Mouse (Mus musculus) cerebellum, postnatal 4 days (tissue): ENCODE data around the gene Mocs2.

Experiments
- DNase-seq, 2 experiments: peaks; one replicate each; pipeline ENCODE4 v3.0.0; 2022; ENCODE audit warnings: low spot score in 2 of 2, mixed read lengths in 1 of 2

Mocs2 gene

DNA sequence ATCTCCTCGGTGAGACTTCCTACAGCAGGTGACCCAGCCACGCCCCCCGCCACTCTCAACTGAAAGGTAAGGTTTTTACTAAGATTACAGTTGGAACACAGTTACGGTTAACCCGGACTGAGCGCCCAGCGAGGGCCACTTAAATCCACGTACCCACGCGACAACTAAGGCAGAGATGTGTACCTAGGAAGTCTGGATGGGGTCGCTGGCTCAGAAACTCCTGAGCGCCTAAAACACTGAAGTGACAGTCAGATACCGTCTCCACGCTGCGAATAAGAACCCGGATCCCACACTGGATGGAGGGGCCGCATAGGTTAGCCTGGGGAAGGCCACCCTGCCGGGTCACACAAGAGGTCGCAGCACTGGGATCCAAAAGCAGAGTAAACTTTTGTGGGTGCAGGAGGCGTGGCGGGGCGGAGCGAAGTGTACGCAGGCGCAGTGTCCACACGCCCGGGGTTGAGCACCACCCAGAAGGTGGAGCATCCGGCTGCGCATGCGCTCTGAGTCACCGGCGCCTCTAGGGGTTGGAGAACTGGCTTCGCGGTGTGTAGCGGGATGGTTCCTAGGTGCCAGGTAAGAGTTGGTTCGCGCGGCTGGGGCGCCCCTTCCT is at the start of gene Mocs2:
Gene Mocs2 (plus strand): TSS at position 486 of the 610 bp plus-strand sequence.
- DNase-seq, result peak; percentile 69 to 88

DNA sequence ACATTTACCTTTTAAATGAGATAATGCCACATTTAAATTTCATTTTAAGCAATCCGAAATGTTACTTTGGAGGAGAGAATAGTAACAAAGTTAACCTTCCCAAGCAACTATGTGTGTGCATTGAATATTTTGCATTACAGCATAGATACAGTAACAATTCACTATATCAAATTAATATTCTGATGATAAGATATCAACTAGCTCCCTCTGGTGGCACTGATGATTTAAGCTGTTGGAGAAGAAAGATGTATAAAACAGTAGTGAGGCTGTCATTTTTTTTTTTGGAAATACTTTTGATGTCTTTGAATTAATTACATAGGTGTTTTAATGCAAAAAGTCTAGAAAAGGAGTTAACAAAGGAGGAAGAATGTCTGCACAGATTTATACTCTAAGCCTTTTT is 26.5 kb upstream of the Mocs2 start:
- DNase-seq, result no peak

DNA sequence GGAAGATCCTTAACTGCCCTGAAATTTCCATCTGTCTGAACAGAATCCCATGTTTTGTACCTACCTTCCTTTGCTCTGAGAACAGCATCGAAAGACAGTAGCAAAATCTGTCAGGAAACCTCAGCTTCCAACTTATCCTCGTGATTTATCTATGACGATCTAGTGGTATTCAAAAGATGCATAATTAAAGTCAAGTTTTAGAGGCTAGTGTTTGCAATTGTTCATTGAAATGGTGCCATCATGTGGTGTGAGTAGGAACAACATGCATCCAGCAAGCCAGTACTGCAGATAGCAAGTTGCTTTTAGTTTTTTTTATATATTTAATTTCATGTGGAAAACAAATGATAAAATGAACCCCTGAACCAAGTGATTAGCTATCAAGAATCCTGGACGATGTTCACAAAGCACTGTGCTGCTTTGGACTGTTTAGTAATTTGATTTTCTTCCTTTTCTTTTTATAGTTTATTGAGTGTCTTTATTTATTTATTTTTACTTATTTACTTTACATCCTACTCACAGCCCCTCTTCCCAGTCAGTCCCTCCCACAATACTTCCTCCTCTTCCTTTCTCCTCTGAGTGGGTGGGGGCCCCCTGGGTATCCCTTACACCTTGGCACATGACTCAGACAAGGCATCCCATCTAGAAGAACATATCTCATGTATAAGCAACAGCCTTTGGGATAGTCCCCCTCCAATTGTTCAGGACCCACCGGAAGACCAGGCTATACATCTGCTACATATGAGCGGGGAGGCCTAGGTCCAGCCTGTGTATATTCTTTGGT is 24.6 kb upstream of the Mocs2 start:
- DNase-seq, result peak in 1 of 2 experiments; percentile 59

DNA sequence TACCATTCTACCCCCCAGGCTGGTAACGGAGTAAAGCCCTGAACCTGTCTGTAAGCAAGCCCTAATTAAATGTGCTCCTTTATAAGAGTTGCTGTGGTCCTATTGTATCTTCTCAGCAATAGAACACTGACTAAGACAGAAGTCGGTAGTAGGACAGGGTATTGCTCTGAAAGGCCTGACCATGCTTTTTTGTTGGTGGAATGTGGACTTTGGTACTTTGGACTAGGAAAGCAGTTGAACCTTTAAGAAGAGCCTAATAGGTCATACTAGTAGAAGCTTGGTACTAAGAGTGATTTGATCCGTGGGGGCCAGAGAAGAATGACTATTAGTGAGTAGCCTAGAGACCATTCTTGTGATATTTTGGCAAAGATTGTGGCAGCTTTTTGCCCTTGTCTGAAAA is 16.2 kb upstream of the Mocs2 start:
- no peak for DNase-seq

DNA sequence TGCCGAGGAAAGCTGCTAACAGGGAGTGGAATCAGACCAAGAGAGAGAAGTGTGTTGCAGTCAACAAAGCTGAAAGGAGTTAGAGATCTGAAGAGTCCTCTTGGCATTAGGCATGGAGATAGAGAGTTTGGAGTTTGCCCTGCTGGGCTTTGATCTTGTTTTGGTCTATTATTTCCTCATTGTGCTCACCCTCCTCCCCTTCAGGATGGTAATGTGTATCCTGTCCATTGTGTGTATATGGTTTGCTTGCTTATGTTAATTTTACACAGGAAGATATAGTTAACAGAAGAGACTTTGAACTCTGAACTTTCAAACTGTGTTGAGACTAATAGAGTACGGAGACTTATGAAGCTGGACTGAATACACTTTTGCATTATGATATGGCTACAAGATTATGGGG is 15.1 kb upstream of the Mocs2 start:
- no peak for DNase-seq

DNA sequence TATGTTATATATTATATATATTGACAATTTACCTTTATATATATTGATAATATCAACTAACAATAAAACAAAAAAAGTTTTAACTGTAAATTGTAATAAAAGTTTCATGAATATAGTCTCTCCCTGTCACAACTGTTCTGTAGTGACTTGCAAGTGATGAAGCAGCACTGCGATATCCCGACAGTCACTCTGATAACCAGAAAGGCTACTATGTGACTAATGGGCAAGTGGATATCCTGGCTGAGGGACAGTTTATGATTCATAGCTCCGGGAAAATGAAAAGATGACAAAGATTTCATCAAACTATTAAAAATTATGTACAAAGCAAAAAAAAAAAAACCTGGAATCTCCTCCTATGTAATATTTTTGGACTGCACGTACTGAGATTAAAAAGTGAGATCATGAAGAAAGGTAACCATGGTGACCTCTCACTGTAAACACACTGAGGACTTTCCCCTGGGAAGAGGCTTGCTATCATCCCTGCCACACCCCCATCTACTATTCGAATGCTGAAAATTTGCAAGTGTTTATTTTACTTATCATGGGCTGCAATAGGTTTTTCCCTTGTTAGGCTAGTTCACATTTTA is 8.3 kb upstream of the Mocs2 start:
- DNase-seq, result no peak

DNA sequence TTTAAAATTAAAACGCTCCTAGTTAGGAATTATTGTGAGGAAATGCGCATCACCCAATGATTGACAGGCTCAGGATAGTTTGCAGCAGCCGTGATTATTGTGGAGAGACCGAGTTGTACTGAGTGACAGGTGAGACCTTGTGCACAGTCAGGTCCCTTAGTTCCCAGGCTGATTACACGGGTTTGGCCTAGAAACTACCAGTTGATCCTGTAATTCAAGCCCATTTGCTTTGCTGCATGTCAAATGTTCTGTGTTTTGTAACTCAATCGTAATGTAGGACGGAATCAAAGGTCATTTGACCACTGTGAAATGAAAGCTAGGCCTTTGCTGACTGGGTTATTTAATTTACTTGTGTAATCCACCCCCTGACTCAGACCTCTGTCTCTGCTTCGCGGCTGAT is 477 bp downstream of the Mocs2 start:
- DNase-seq, result no peak

DNA sequence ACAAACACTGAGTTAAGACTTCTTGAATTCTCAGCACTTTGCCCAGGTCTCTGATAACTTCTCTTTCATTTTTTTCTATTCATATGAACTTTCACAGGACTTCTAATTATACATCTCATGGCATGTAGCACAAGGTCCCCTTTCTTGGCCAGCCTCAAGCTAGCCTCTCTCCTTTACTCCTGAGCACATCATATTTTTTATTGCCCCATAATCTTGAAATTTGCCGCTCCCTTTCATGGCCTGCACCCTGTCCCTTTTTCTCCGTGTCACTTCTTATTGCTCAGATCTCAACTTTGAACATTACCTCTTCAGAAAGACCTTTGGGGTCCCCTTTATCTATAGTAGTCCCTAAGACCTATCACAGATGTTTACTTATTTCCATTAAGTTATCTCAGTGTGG is 4.8 kb downstream of the Mocs2 start:
- DNase-seq, result no peak

DNA sequence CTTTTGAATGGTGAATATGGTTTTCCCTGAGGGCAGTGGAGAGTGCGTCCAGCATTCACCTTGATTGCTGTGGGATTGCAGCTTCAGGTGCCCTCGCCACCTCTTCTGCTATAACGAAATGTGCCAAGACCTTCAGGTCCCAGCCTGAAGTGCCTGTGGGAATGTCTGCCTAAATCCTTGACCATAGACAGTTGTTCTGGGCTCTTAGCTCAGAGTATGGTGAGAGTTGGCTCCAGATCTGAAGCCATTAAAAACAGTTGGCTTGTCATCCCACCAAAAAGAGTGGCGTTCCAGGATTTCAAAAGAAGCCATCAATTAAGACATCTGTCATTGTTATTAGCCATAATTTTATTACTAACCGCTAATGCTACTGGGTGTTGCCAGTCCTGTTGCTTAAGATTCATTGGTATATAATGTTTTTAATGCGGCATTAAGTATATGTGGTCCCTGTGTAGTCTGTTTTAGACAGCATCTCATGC is 7.4 kb downstream of the Mocs2 start:
- no peak for DNase-seq

DNA sequence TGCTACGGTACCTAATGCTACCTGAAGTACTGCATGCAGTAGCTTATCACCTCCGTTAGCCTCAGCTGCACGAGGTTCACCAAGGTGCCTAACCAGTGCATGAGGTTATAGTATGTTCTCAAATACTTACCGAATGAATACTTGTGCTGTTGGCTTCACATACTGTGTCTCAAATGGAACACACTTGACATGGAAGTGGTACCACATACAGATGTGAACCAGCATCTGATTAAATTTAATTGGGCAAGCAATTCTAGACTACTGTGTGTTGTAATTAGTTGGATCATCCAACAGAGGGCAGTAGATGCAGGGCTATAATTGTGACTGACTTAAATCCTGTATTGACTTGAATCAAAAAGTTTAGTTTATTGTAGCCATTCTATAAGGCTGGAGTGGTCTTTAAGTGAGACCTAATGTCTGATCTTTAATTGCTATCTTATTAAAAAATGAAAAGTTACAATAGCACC is 13.4 kb downstream of the Mocs2 start:
- no peak for DNase-seq

DNA sequence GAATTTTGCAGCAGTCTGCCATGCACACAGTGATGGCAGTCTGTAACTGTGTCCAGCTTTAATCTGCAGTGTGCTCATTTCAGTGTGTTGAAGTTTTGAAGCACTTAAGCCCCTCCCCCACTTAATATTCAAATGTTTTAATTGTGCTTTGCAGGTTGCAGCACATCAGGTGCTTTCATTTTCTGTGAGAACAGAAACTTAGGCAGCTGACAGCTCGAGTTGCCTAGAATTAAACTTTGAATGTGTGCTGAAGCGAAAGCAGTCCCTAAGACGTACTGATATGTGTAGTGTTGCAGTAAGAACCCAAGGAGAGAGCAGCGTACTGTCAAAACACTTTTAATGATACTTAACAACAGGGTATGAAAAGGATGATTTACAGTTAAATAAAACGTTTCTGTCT is 14.7 kb downstream of the Mocs2 start:
- no peak for DNase-seq

DNA sequence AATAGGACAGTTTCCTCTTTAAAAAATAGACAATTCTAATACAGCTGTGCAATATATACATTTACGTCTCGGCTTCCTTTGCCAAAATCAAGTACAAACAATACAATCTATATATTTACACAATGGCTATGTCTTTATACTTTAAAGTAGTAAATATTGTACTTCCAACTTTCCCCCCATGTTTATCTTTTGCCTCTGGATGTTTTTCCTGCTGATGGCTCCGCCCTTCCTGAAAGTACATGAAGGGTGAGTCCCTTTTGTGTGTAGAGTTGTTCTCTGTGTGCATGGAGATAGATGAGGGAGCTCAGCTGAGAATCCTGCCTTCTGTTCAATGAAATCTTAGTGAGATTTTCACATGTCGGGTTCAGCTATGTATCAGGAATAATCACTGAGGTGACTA is 15.3 kb downstream of the Mocs2 start:
- DNase-seq, result no peak

DNA sequence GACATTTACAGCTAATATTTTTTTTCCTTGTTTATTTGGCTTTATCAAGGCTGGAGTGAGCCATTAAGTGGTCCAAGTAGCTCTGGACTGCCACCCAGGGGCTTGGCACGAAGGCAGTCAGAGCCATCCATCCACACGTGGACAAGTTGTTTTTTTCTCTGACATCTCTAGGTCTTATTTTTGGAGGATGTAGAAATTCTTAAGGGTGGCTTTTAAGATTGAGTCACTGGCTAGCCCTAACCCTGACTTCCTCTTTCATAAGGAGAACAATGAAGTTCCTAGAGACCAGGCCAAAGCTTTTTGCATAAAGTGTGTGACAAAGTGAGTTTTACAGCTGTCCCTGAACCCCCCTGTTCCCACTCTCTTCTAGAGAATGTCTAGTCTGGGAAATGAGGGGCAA is 16.5 kb downstream of the Mocs2 start:
- no peak for DNase-seq

DNA sequence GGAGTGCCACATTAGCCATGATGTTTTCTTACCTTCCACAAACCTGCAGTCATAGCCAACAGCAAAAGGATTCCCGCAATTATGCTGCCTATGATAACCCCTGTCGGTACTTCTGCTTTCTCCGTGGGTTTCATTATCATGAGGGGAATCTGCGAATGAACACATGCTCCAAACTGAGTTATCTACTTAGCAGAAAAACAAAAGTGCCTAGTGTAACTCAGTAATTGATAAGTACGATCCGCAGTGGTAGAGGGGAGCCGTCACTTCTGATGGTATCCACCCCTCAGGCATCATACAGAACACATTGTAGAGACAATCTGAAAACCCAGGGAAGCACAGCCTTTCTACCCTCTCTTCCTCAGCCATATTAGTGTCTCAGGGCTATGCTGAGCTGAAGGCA is 19.0 kb downstream of the Mocs2 start:
- DNase-seq, result no peak

DNA sequence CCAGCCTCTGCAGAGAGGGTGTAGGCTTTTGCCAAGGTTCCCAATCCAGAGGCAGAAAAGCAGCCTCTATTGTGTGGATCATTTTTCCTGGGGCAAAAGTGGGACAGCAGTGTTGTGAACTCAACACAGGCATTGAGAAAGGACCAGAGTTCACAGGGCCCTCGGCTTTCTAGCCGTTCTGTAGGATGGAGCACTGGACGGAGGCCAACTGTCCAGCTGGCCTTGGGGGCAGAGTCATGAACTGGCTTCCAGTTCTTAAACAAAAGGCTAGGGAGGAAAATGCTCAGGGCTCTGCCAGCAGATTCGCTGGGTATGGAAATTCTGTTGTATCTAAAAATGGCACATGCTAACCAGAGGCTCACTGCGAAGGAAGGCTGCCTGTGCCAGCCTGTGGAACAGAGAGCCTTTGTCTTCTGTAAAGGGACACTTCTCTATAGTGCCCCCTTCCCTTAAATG is 20.5 kb downstream of the Mocs2 start:
- DNase-seq, result peak; percentile 46 to 79

DNA sequence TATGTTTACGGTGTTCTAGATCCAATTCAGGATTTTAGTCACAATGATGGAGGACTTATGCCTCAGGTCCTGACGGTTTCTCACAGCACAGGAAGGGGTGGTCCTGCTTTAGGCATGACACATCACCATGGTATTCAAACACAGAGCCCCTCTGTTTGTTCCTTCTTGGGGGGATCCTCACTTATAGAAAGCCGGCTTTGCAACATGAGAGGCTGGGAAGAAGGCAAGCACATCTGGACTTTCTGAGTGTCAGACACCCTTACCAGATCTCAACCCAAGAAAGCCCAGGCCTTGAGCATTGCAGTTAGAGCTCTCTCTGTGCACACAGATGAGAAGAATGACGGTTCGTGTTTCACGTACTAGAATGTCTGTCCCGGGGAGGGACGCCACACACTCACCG is 21.1 kb downstream of the Mocs2 start:
- no peak for DNase-seq

DNA sequence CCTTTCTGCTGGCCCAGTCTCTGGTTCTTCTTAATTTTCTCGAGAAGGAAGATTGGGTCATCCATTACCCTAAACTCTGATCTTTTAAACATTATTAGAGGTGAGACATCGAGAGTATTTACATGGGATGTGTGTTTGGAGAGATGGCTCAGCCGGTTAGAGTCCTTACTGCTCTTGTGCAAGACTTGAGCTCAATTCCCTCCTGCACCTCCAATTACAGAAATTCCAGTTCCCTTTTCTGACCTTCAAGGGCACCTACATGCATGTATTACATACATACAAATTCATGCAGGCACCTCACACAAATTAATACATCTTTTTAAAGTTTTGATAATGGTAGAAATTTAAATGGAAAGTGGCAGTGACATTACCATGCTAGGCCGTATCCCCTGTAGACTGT is 22.5 kb downstream of the Mocs2 start:
- DNase-seq, result no peak

DNA sequence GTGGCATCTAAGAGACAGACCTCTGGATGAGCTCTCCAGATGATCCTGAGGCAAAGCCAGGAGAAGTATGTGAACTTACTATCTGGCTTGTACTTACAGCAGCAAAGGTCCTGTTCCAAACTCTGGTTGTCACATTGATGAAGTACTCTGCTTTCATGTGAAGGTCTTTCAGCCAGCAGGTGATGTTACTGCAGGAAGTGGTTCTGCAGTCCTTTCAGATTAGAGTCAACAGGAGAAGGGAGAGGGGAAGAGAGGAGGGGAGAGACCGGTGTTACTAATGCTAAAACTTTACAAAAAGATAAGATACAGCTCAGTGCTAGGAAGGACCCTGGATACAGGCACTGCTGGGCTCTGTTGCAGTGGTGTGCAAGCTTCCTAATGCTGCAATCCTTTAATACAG is 25.3 kb downstream of the Mocs2 start:
- no peak for DNase-seq

DNA sequence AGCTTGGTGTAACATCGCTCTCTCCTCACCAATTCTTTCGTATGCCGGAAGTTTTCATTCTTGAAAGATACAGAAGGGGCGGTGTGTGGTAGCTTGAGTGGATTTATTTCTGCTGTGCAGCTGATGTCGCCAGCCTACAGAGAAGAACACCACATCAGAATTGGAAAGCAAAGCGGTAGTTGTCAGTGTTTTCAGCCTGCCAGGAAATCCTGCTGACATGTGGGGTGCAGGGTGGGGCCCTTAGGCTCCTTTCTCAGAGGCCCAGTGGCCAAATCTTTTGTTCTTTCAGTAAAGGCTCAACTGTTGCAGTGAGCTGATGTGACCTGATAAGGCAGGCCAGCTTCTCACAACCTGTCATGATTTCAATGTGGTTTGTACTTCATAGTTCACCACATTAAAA is 27.8 kb downstream of the Mocs2 start:
- no peak for DNase-seq

DNA sequence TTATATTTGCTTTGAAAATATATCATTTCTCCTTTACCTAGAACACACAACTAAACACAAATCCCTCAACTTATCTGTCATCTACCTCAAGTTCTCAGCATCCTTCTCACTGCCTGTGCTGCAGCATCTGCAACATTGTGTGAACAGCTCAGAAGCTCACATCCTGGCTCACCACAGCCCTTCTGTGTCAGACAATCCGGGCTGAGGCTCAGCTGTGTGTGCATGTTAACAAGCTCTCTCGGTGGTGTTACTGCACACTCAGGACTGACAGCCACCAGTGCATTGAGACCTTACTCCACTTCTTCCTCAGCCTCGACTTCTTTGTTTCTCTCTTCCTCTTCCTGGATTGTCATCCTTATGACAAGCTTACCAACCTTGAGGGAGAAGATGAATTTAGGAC is 30.9 kb downstream of the Mocs2 start:
- no peak for DNase-seq

DNA sequence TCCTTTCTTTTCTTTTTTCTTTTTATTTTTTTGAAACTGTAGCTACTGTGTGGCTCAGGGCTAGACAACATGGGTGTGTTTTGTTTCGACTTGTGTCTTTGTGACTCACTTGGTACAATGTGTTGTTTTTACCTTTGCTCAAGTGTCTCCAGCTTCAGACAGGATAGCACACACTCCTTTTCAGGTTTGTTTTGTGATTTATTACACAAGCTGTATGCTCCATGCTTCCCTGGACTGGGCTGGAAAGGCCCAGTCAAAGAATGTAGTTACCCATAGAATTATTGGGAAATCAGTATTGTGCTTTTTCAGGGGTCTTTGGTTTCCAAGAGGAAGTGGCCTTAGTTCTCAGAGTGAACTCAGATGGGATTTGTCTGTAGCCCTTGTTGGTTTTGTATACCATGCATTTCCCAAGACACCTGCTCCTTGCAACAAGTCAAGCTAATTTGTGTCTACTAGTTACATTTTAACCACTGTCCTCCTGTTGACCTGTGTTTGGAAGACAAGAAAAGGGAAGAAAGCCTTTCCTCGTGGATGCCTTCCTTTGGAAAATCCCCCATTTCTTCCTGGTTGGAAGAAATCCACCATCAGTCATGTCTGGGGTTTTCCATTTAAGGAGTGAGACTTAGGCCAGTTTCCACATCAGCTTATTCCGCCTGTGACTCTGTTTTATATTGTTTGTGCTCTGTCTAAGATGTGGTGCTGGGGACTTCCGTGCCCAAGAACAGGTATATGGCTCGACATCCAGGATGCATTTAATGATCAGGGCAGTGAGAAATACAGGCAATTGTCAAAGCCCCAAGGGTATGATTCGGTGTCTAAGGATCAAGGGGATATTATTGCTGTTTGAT is 34.5 kb downstream of the Mocs2 start:
- DNase-seq, result no peak

DNA sequence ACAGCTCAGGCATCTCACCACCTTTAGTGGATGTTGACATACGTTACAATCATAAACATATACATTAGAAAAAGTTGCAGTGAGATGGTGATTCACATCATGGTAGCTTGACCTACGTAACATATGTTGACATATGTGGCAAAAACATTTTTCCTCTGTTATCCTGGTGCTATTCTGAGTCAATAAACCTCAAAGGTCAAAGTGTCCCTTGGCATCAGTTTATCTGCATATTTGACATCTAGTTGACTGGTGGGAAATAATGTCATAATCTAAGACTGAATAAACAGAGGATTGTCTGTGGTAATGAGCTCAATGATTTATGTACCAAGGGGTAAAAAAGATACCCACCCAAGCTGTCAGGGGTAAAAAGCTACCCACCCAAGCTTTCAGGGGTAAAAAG is 35.1 kb downstream of the Mocs2 start:
- no peak for DNase-seq
